Mouse (Mus musculus): ENCODE measurements around the gene Rbms1.

The Rbms1 gene

GRCm38 (mm10) chr2:60962671-60963421, at the start of gene Rbms1:
Rbms1 (minus strand) TSS chr2:60963192.
- no peak for DNase-seq (ENCODE audit: low read depth)

DNA sequence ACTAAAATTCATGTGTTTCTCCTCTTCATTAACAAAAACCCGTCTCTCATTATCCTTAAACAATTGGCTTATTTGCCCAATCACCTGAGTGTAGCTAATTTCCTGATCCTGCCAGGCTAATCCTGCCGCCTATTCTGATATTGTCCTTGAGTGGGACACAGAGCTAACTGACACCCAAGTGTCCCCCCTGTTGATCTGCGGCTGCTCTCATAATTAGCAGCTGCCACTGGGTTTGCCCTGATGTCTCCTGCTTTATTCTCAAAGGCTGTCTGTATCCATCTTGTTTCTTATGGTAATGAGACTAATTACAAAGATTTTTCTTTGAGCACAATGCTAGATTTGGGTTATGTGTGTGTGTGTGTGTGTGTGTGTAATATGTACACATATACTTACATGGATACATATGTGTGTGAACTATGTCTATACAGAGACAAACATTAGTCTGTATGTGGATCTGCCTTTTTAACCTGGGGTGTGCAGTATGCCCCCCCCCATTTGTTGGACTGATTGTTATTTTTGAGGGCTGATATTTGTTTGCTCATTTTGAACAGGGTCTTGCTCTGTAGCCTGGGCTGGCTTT, 49.3 kb upstream of the Rbms1 start:
- no peak for DNase-seq (ENCODE audit: low read depth)

- DNase-seq (ENCODE audit: low read depth): no peak
Measured at GRCm38 (mm10) chr2:60986286-60986685, 23.3 kb upstream of the Rbms1 start.

DNA sequence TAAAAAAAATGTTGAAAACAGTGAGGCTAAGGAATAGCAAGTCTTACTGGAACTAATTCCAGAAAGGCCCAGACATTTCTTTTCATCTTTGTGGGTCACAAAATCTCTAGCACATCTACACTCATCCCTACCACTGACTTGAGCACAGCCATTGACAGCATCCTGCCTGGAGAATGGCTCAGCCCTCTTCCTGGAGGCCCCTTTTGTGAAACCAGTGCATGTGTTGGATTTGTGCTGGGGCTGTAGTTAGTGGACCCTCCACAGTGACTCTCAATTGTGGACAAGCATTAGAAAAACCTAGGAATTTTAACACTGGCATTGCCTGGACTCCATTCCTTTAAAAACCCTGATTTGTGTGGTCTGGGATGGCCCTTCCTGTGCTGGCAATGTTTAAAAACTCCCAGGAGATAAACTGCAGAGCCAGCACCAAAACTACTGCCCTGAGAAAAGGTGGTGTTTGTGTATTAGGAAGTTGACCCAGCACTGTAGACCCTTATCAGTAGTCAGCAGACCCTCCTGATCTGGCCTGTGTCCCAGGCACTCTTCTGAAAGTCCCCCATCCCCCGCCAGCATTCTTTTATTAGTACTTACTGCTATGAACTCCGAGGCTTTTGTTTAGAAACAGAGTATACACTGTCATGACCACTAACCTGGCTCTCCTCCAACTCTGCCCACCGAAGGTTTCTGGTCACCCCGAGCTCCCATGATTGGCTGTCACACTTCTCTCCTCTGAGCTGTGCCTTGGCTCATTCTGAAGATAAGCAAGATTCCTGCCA, 15.7 kb upstream of the Rbms1 start:
- no peak for DNase-seq (ENCODE audit: low read depth)

- DNase-seq (ENCODE audit: low read depth): no peak
Measured at GRCm38 (mm10) chr2:60972189-60972814, 9.3 kb upstream of the Rbms1 start.

DNA sequence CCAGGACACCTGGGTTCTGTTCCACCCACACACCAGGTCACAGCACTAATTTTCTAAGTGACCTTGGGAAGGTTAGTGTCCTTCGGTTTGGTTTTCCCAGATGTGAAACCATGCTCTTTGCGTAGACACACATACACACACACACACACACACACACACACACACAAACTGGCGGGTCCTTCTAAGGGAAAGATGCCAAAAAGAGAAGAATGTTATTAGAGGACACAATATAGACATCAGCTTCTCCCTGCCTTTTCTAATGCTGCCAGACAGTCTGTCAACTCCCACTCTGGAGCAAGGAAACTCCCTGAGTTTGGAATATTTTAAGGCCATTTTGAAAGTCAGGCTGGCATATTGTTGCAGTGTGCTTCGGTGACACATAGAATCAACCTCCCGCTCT, 624 bp upstream of the Rbms1 start:
- no peak for DNase-seq (ENCODE audit: low read depth)

DNA sequence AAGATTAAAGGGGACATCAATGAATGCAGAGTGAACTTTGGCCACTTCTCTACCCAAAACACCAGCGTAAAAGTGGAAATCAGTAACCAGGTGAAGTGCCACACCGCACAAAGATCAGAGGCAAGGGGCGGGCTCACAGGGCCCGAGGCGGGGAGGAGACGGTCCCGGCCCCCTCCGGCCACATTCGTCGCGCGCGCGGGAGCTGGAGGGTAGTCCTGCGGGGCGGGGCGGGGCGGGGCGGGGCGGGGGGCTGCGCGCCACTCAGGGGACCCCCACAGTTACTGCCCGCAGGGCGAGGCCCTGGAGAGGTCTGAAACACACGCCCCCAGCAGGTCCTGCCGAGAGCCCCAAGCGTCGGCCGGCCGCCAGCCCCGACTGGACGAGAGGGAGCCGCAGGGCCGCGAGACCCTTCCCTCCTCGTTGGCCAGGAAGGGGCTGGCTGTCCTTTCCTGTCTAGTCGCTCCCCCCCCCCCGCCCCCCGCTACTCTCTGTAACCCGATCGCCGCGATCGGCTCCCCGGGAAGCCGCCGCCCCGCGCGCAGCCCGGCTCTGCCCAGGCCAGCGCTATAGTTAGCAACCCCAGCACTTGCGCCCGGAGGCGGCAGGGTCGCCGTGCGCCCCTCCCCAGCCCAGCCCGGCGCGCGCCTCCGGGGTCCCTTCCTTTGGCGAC, 856 bp downstream of the Rbms1 start:
- DNase-seq (ENCODE audit: low read depth): no peak

GRCm38 (mm10) chr2:60961281-60961680, 1.7 kb downstream of the Rbms1 start:
- DNase-seq (ENCODE audit: low read depth): no peak

- DNase-seq (ENCODE audit: low read depth): no peak
Measured at GRCm38 (mm10) chr2:60948241-60948640, 14.8 kb downstream of the Rbms1 start.

GRCm38 (mm10) chr2:60947817-60948216, 15.2 kb downstream of the Rbms1 start:
- no peak for DNase-seq (ENCODE audit: low read depth)

- no peak for DNase-seq (ENCODE audit: low read depth)
Measured at GRCm38 (mm10) chr2:60940454-60940961, 22.5 kb downstream of the Rbms1 start.

GRCm38 (mm10) chr2:60939957-60940356, 23.0 kb downstream of the Rbms1 start:
- DNase-seq (ENCODE audit: low read depth): no peak

GRCm38 (mm10) chr2:60936910-60937309, 26.1 kb downstream of the Rbms1 start:
- no peak for DNase-seq (ENCODE audit: low read depth)

- DNase-seq (ENCODE audit: low read depth): no peak
Measured at GRCm38 (mm10) chr2:60928948-60929347, 34.0 kb downstream of the Rbms1 start.

- no peak for DNase-seq (ENCODE audit: low read depth)
Measured at GRCm38 (mm10) chr2:60927906-60928775, 34.9 kb downstream of the Rbms1 start.

- no peak for DNase-seq (ENCODE audit: low read depth)
Measured at GRCm38 (mm10) chr2:60925063-60925462, 37.9 kb downstream of the Rbms1 start.

GRCm38 (mm10) chr2:60923756-60924544, 39.0 kb downstream of the Rbms1 start:
- DNase-seq (ENCODE audit: low read depth): no peak

GRCm38 (mm10) chr2:60923111-60923510, 39.9 kb downstream of the Rbms1 start:
- DNase-seq (ENCODE audit: low read depth): no peak

- no peak for DNase-seq (ENCODE audit: low read depth)
Measured at GRCm38 (mm10) chr2:60922351-60922750, 40.6 kb downstream of the Rbms1 start.

GRCm38 (mm10) chr2:60920076-60920475, 42.9 kb downstream of the Rbms1 start:
- DNase-seq (ENCODE audit: low read depth): no peak

Data from fibroblast of lung, adult 2 months (primary cell).